22 mouse cellular contexts compared by ENCODE assay signal in the genomic region with DNA sequence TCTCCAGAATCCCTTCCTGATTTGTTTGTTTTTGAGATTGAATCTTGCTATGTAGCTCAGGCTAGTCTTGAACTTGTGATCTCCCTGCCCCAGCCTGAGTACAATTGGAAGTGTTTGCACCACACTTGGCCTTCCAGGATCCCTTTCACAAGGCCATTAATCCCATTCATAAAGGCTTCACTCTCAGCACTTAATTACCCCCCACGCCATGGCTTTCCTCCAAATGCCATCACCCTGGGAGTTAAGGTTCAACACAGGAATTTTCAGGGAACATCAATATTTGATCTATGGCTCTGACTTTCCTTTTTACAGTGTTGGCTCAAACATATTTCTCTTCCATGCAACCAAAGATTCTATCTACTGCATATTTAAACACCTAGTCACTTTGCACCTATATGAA.
A peak's percentile ranks its signal among the peaks of the same experiment; 100 is the strongest.
DNase-seq lines count a peak whose midpoint lies in the region; ATAC-seq lines count a peak whose summit lies in the region.
"Had no signal": no experiment of that assay in that cellular context is flagged by ENCODE, and none has a peak within 500 bp of the region (broad histone marks: within the 10 kb centered on the region; RNA-seq: fewer than 3 reads in every experiment).

No protein-coding gene starts in this region.

- H3K9ac ChIP-seq in kidney, embryonic 16.5 days (replicated peaks; ENCODE audit: low read length), result no peak overlapping the region
- H3K9ac ChIP-seq: heart, embryonic 12.5 days; hindbrain, embryonic 14.5 days; intestine, embryonic 15.5 days had no signal

- H3K27me3 ChIP-seq in kidney, embryonic 16.5 days (ENCODE audit: insufficient read depth, low read length), result no peaks in the 10 kb centered on the region
- H3K27me3 ChIP-seq: intestine, embryonic 15.5 days had no signal

- peaks cover 6% of the 10 kb centered on the region for H3K4me1 ChIP-seq in kidney, embryonic 16.5 days (ENCODE audit: insufficient read depth, low read length)
- H3K4me1 ChIP-seq: heart, embryonic 12.5 days; intestine, embryonic 15.5 days had no signal

- ATAC-seq in cerebellum, adult (ENCODE audit: insufficient number of reproducible peaks, low FRiP score, low TSS enrichment), result no peak
- no peak for ATAC-seq in kidney, embryonic 16.5 days (ENCODE audit: low FRiP score, low TSS enrichment)
- ATAC-seq: CD4-positive, CD25-positive, alpha-beta regulatory T cell, adult 4 months; forebrain, embryonic 16.5 days; intestine, embryonic 15.5 days; Patski had no signal

- H3K4me3 ChIP-seq in kidney, embryonic 16.5 days (ENCODE audit: low read length), result no peak overlapping the region
- H3K4me3 ChIP-seq: heart, embryonic 12.5 days; intestine, embryonic 15.5 days; limb, embryonic 10.5 days had no signal

- H3K36me3 ChIP-seq in kidney, embryonic 16.5 days (ENCODE audit: insufficient read depth, low read length), result no peaks in the 10 kb centered on the region
- H3K36me3 ChIP-seq: heart, embryonic 12.5 days; intestine, embryonic 15.5 days; limb, embryonic 10.5 days had no signal

- H3K4me2 ChIP-seq in kidney, embryonic 16.5 days (replicated peaks; ENCODE audit: low read depth, low read length), result no peak overlapping the region
- H3K4me2 ChIP-seq: heart, embryonic 12.5 days; hindbrain, embryonic 14.5 days; intestine, embryonic 15.5 days; liver, embryonic 11.5 days had no signal

- H3K9me3 ChIP-seq in kidney, embryonic 16.5 days (ENCODE audit: low read length), result no peaks in the 10 kb centered on the region
- H3K9me3 ChIP-seq: heart, embryonic 12.5 days; intestine, embryonic 15.5 days; limb, embryonic 10.5 days had no signal

- H3K27ac ChIP-seq in kidney, embryonic 16.5 days (ENCODE audit: low read length), result no peak overlapping the region
- H3K27ac ChIP-seq: hindbrain, embryonic 14.5 days; intestine, embryonic 15.5 days; limb, embryonic 10.5 days had no signal

- peak; percentile 47 for DNase-seq in cerebellum, adult 11 months
- peak; percentile 21 for DNase-seq in kidney, postnatal 10 days
- DNase-seq in cerebellum, adult 8-10 months, result peak; percentile 48
- DNase-seq in gonadal fat pad, adult 2 months (ENCODE audit: low read depth), result peak; percentile 54
- DNase-seq in thymus, postnatal 14 days, result no peak
- no peak for DNase-seq in spleen, postnatal 10 days (ENCODE audit: low spot score in 2 of 2)
- DNase-seq: adrenal gland, adult 8-10 months; embryo, embryonic 11 days; heart, postnatal 14 days; lung, adult 18-20 months; lung, postnatal 36 days; thymus, postnatal 36 days had no signal

- 53% methylated on average over 1 of the region's 1 CpGs for WGBS in kidney, embryonic 16.5 days

Comparison
In these comparisons a context has a peak if more than half of its experiments do, and no peak if none do; other contexts are left out.
1. DNase-seq: peak in cerebellum, adult 11 months (single experiment), kidney, postnatal 10 days (single experiment), cerebellum, adult 8-10 months (single experiment) and gonadal fat pad, adult 2 months (single experiment); none in thymus, postnatal 14 days (single experiment) and spleen, postnatal 10 days (0 of 2).